Mouse (Mus musculus) gastrocnemius, postnatal 25 days (tissue): ENCODE data around the gene Zrsr2. TPM values are rescaled to one million over a fixed set of nuclear protein-coding genes. Genes with fewer than 3 reads are reported as not detected.

Experiments used
- DNase-seq: peaks from one replicate; pipeline ENCODE4 v3.0.0; 2022
- total RNA-seq, 2 experiments: library from RNA; stranded (reverse); gene quantifications; 1 replicate in 1 of 2; 2 replicates in 1 of 2; pipeline ENCODE4 v1.2.3; 2021

The Zrsr2 gene
- total RNA-seq, 2 experiments from 2014 or later, result 12.1 to 15.5 TPM

- no peak for DNase-seq
These were observed 72.9 kb downstream of the Zrsr2 start for GRCm38 (mm10) chrX:163885539-163885981.

Other genes with a start within 250 kb of the Zrsr2 start
- gene Rnf138rt1, start 197.3 kb downstream of the Zrsr2 start, total RNA-seq, result not detected
- 10 to 100 TPM; 21.0 to 28.6 TPM for gene Ap1s2, start 49.6 kb downstream of the Zrsr2 start, total RNA-seq
- gene Car5b, start 69.3 kb upstream of the Zrsr2 start, total RNA-seq, result 1 to 10 TPM in 1 of 2 experiments, under 1 TPM in 1; 0.31 to 4.2 TPM
- gene Siah1b, start 117.8 kb upstream of the Zrsr2 start, total RNA-seq, result 1 to 10 TPM; 2.6 to 3.6 TPM
- not detected for gene Cltrn, start 130.2 kb upstream of the Zrsr2 start, total RNA-seq
- gene Ace2, start 180.7 kb upstream of the Zrsr2 start, total RNA-seq, result under 1 TPM; 0.56 to 0.67 TPM